Mouse (Mus musculus): ENCODE results near the gene Clstn3.

GRCm38 (mm10) chr6:124477221-124477655 is 12.6 kb upstream of the Clstn3 start:
- no peak for TF ChIP-seq CTCF (IDR thresholded peaks at IDR 0.05; ENCODE audit: low read depth)
- TF ChIP-seq EP300 (IDR thresholded peaks at IDR 0.05; ENCODE audit: low read depth), result no peak

Measured in liver, postnatal 0 days (tissue).